Mouse (Mus musculus) cerebellum, adult (tissue): Measurements from ENCODE around the gene Zfp74.
A peak's percentile ranks its signal among the peaks of the same experiment; 100 is the strongest.

Experiments
- ATAC-seq: cut with Nextera tagmentation; 2 replicates; pipeline ENCODE4 v1.9.2; 2017; ENCODE audit warnings: mild to moderate bottlenecking, moderate library complexity, mixed read lengths; ENCODE audit not compliant: insufficient number of reproducible peaks, low FRiP score, low TSS enrichment

Zfp74 gene

GRCm38 (mm10) chr7:29953086-29953485, 803 bp downstream of the Zfp74 start:
- ATAC-seq = no peak

GRCm38 (mm10) chr7:29944201-29944600, 9.7 kb downstream of the Zfp74 start:
- no peak for ATAC-seq

GRCm38 (mm10) chr7:29943720-29944119, 10.2 kb downstream of the Zfp74 start:
- ATAC-seq = no peak

GRCm38 (mm10) chr7:29942740-29943139, 11.1 kb downstream of the Zfp74 start:
- no peak for ATAC-seq

- ATAC-seq = no peak
Measured at GRCm38 (mm10) chr7:29941027-29941426, 12.9 kb downstream of the Zfp74 start.

GRCm38 (mm10) chr7:29938856-29939255, 15.0 kb downstream of the Zfp74 start:
- ATAC-seq = no peak

GRCm38 (mm10) chr7:29922780-29923179, 31.1 kb downstream of the Zfp74 start:
- ATAC-seq = no peak

GRCm38 (mm10) chr7:29921439-29922093, 32.3 kb downstream of the Zfp74 start:
- ATAC-seq = no peak

- ATAC-seq = no peak
Measured at GRCm38 (mm10) chr7:29918062-29918453, 35.8 kb downstream of the Zfp74 start.

- ATAC-seq = no peak
Measured at GRCm38 (mm10) chr7:29917371-29918061, 36.4 kb downstream of the Zfp74 start.

- no peak for ATAC-seq
Measured at GRCm38 (mm10) chr7:29912172-29912571, 41.7 kb downstream of the Zfp74 start.

- no peak for ATAC-seq
Measured at GRCm38 (mm10) chr7:29910252-29910651, 43.6 kb downstream of the Zfp74 start.

GRCm38 (mm10) chr7:29908130-29908950, 45.5 kb downstream of the Zfp74 start, which contains the start of gene Zfp383:
TSS of gene Zfp383 (plus strand) at chr7:29908223.
- peak; percentile 59; the same call in 1 of the 2 replicates for ATAC-seq

- no peak for ATAC-seq
Measured at GRCm38 (mm10) chr7:29907206-29907605, 46.7 kb downstream of the Zfp74 start.

GRCm38 (mm10) chr7:29906682-29907058, 47.2 kb downstream of the Zfp74 start:
- ATAC-seq = no peak

GRCm38 (mm10) chr7:29905966-29906681, 47.8 kb downstream of the Zfp74 start, which contains the start of gene Zfp27:
TSS of gene Zfp27 (minus strand) at chr7:29906572.
- peak; percentile 83 for ATAC-seq

GRCm38 (mm10) chr7:29904101-29904500, 49.8 kb downstream of the Zfp74 start:
- ATAC-seq = no peak

GRCm38 (mm10) chr7:29898351-29898750, 55.5 kb downstream of the Zfp74 start:
- no peak for ATAC-seq

GRCm38 (mm10) chr7:29892756-29893155, 61.1 kb downstream of the Zfp74 start:
- no peak for ATAC-seq

- no peak for ATAC-seq
Measured at GRCm38 (mm10) chr7:29890501-29890900, 63.4 kb downstream of the Zfp74 start.
